Mouse (Mus musculus) myocyte (in vitro differentiated cells): ENCODE results near the gene Cnih2.

Experiments
- CEBPB ChIP-seq: IDR thresholded peaks from 2 replicates; pipeline ENCODE4 v1.6.1; 2011; ENCODE audit warnings: mild to moderate bottlenecking, moderate library complexity; ENCODE audit not compliant: poor library complexity, insufficient read depth, severe bottlenecking
- E2F4 ChIP-seq: IDR thresholded peaks from one replicate; pipeline ENCODE4 v1.6.1; 2011; ENCODE audit warnings: mild to moderate bottlenecking, control low read depth, moderate library complexity; ENCODE audit not compliant: insufficient read depth
- MAX ChIP-seq: IDR thresholded peaks from one replicate; pipeline ENCODE4 v1.6.1; 2011; ENCODE audit warnings: low read depth, mild to moderate bottlenecking, control low read depth
- MYOD1 ChIP-seq, 3 experiments: IDR thresholded peaks; one replicate each; pipeline ENCODE4 v1.6.1; 2011; ENCODE audit warnings: control low read depth in 2 of 3, low read depth in 2 of 3, mild to moderate bottlenecking in 2 of 3, moderate library complexity in 1 of 3; ENCODE audit not compliant: insufficient read length in 2 of 3, control insufficient read depth in 1 of 3
- MYOG ChIP-seq, 3 experiments: IDR thresholded peaks; one replicate each; pipeline ENCODE4 v1.6.1; 2011; ENCODE audit warnings: control low read depth in 2 of 3, low read depth in 2 of 3, mild to moderate bottlenecking in 2 of 3; ENCODE audit not compliant: insufficient read length in 2 of 3, control insufficient read depth in 1 of 3, insufficient read depth in 1 of 3
- POLR2A ChIP-seq: IDR thresholded peaks from one replicate; pipeline ENCODE4 v1.6.1; 2011; ENCODE audit warnings: low read depth, mild to moderate bottlenecking, control low read depth, moderate library complexity; ENCODE audit not compliant: insufficient read length
- POLR2AphosphoS2 ChIP-seq: IDR thresholded peaks from one replicate; pipeline ENCODE4 v1.6.1; 2011; ENCODE audit warnings: low read depth, control low read depth; ENCODE audit not compliant: insufficient read length
- REST ChIP-seq: IDR thresholded peaks from one replicate; pipeline ENCODE4 v1.6.1; 2011; ENCODE audit warnings: mild to moderate bottlenecking, control low read depth, moderate library complexity; ENCODE audit not compliant: insufficient read depth, insufficient read length
- SRF ChIP-seq: IDR thresholded peaks from one replicate; pipeline ENCODE4 v1.6.1; 2011; ENCODE audit warnings: low read depth; ENCODE audit not compliant: control insufficient read depth, insufficient read length
- TCF12 ChIP-seq: IDR thresholded peaks from one replicate; pipeline ENCODE4 v1.6.1; 2011; ENCODE audit warnings: mild to moderate bottlenecking, control low read depth; ENCODE audit not compliant: poor library complexity, insufficient read depth, severe bottlenecking
- TCF3 ChIP-seq: IDR thresholded peaks from one replicate; pipeline ENCODE4 v1.6.1; 2011; ENCODE audit warnings: low read depth, control low read depth; ENCODE audit not compliant: insufficient read length
- USF1 ChIP-seq: IDR thresholded peaks from one replicate; pipeline ENCODE4 v1.6.1; 2011; ENCODE audit warnings: low read depth, mild to moderate bottlenecking, control low read depth, moderate library complexity

GRCm38 (mm10) chr19:5067867-5068569 is 30.3 kb downstream of the Cnih2 start, which contains the start of gene Cd248:
- TF ChIP-seq POLR2A (peak; percentile 71), POLR2AphosphoS2 (peak; percentile 45), MYOD1 (IDR thresholded peaks at IDR 0.05; ENCODE audit: control insufficient read depth in 1 of 3, insufficient read length in 2 of 3, low read depth in 2 of 3) (peak in 1 of 3 experiments; percentile 40), TCF12 (no peak), USF1 (no peak), CEBPB (no peak), E2F4 (no peak), TCF3 (no peak), REST (no peak), MAX (no peak), MYOG (IDR thresholded peaks at IDR 0.05; ENCODE audit: control insufficient read depth in 1 of 3, insufficient read depth in 1 of 3, insufficient read length in 2 of 3, low read depth in 2 of 3) (peak in 2 of 3 experiments; percentile 19 to 48), SRF (no peak)
